Mouse (Mus musculus) natural killer cell, adult 2 months (primary cell): Measurements from ENCODE around the gene Pknox2.

ENCODE experiments used
- DNase-seq, 2 experiments: peaks; one replicate each; pipeline ENCODE4 v3.0.0; 2022; ENCODE audit warnings: low spot score in 2 of 2

The Pknox2 gene

GRCm38 (mm10) chr9:36883569-36883968, 263.6 kb downstream of the Pknox2 start:
- no peak for DNase-seq

- DNase-seq, result no peak
Measured at GRCm38 (mm10) chr9:36882034-36882745, 265.0 kb downstream of the Pknox2 start.

GRCm38 (mm10) chr9:36881615-36882014, 265.6 kb downstream of the Pknox2 start:
- no peak for DNase-seq

- no peak for DNase-seq
Measured at GRCm38 (mm10) chr9:36876787-36877186, 270.4 kb downstream of the Pknox2 start.

- DNase-seq, result no peak
Measured at GRCm38 (mm10) chr9:36876313-36876712, 270.9 kb downstream of the Pknox2 start.

- DNase-seq, result no peak
Measured at GRCm38 (mm10) chr9:36873796-36874195, 273.4 kb downstream of the Pknox2 start.

- no peak for DNase-seq
Measured at GRCm38 (mm10) chr9:36870263-36870662, 276.9 kb downstream of the Pknox2 start.

- no peak for DNase-seq
Measured at GRCm38 (mm10) chr9:36868662-36869061, 278.5 kb downstream of the Pknox2 start.

GRCm38 (mm10) chr9:36864862-36865813, 282.1 kb downstream of the Pknox2 start:
- no peak for DNase-seq

GRCm38 (mm10) chr9:36863694-36864093, 283.5 kb downstream of the Pknox2 start:
- DNase-seq, result no peak

GRCm38 (mm10) chr9:36862576-36862975, 284.6 kb downstream of the Pknox2 start:
- no peak for DNase-seq

GRCm38 (mm10) chr9:36858677-36859076, 288.5 kb downstream of the Pknox2 start:
- DNase-seq, result no peak

GRCm38 (mm10) chr9:36857476-36858117, 289.6 kb downstream of the Pknox2 start:
- no peak for DNase-seq

GRCm38 (mm10) chr9:36856351-36856750, 290.9 kb downstream of the Pknox2 start:
- DNase-seq, result no peak

- DNase-seq, result no peak
Measured at GRCm38 (mm10) chr9:36852175-36852574, 295.0 kb downstream of the Pknox2 start.

GRCm38 (mm10) chr9:36850091-36850490, 297.1 kb downstream of the Pknox2 start:
- DNase-seq, result no peak

- DNase-seq, result no peak
Measured at GRCm38 (mm10) chr9:36848661-36849060, 298.5 kb downstream of the Pknox2 start.

GRCm38 (mm10) chr9:36846346-36846745, 300.9 kb downstream of the Pknox2 start:
- DNase-seq, result no peak
